Mouse (Mus musculus) spleen, postnatal 0 days (tissue): ENCODE data around the gene Nobox. TPM values are rescaled to one million over a fixed set of nuclear protein-coding genes. Genes with fewer than 3 reads are reported as not detected.

Source experiments
- polyA plus RNA-seq: library from polyadenylated mRNA; unstranded; fragments of >200 nt; fragmentation: Nextera tagmentation; extraction: Ambion mirVana; gene quantifications from 2 replicates; pipeline ENCODE4 v1.2.1, GENCODE M21; 2015

Gene Nobox
- polyA plus RNA-seq, result not detected in 2 replicates

GRCm38 (mm10) chr6:43309454-43309853, at the start of gene Nobox:
TSS of gene Nobox (minus strand) at chr6:43309554.

GRCm38 (mm10) chr6:43265363-43266041, 43.9 kb downstream of the Nobox start, which contains the start of gene Arhgef5:
TSS of gene Arhgef5 (plus strand) at chr6:43265582.

Other genes with a start within 250 kb of the Nobox start
- gene Olfr441, start 203.2 kb downstream of the Nobox start, polyA plus RNA-seq, result not detected in 2 replicates
- gene Olfr237-ps1, start 163.0 kb downstream of the Nobox start, polyA plus RNA-seq, result not detected in 2 replicates
- not detected in 2 replicates for gene Olfr437, start 146.3 kb downstream of the Nobox start, polyA plus RNA-seq
- gene Olfr13, start 137.4 kb downstream of the Nobox start, polyA plus RNA-seq, result not detected in 2 replicates
- gene Olfr435, start 112.4 kb downstream of the Nobox start, polyA plus RNA-seq, result not detected in 2 replicates
- not detected in 2 replicates for gene Olfr434, start 96.5 kb downstream of the Nobox start, polyA plus RNA-seq
- not detected in 2 replicates for gene Olfr47, start 78.0 kb downstream of the Nobox start, polyA plus RNA-seq
- 2.1 and 3.6 TPM in 2 replicates for gene Arhgef5, start 44.0 kb downstream of the Nobox start, polyA plus RNA-seq